Mouse (Mus musculus): ENCODE results near the gene Tspyl3. TPM values are rescaled to one million over a fixed set of nuclear protein-coding genes. Genes with fewer than 3 reads are reported as not detected.

Gene Tspyl3
- total and polyA plus RNA-seq, 2 experiments from 2014 or later, result 30.1 to 42.4 TPM

DNA sequence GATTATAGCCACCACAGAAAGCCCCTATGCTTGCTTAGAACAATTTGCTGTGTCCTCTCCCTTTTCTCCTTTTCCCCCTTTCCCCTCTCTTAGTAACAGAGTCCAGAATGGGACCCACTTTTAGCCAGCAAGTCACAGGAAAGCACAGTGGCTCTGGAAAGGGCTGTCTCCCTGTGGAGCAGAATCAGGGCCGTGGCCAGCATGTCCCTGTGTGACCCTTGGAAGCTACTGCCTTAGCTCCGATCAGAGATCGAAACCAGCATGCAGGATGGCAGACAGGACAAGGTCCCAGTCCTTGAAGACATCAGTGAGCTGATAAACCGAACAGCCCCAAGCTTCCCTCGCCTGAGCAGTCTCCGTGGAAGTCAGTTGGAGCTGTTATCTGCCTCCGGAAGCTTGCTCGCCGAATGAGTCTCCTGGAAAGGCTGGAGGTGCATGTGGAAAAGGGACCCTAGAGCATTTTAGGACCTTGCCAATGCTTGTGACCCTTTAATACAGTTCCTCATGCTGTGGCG lies 7.4 kb downstream of the Tspyl3 start:
- Histone ChIP-seq H3K9ac (replicated peaks; ENCODE audit: low read length) (no peak overlapping the region), H3K27me3 (ENCODE audit: insufficient read depth, low read length) (no peaks in the 10 kb centered on the region), H3K4me1 (ENCODE audit: insufficient read depth, low read length) (no peaks in the 10 kb centered on the region), H3K36me3 (ENCODE audit: insufficient read depth, low read length) (no peaks in the 10 kb centered on the region), H3K9me3 (ENCODE audit: low read length) (no peaks in the 10 kb centered on the region), H3K27ac (no peak overlapping the region), H3K4me3 (ENCODE audit: low read length) (no peak overlapping the region), H3K4me2 (ENCODE audit: low read depth, low read length) (no peak overlapping the region)
- no peak for ATAC-seq
- no peak for TF ChIP-seq CTCF (IDR thresholded peaks at IDR 0.05; ENCODE audit: low read depth)
- 88% methylated on average over 10 of the region's 10 CpGs for WGBS
- DNase-seq (ENCODE audit: low spot score), result no peak

GRCm38 (mm10) chr2:153215421-153215820 lies 9.8 kb downstream of the Tspyl3 start:
- Histone ChIP-seq H3K27me3 (ENCODE audit: insufficient read depth, low read length) (no peaks in the 10 kb centered on the region), H3K4me3 (ENCODE audit: low read length) (no peak overlapping the region), H3K9me3 (ENCODE audit: low read length) (no peaks in the 10 kb centered on the region), H3K36me3 (ENCODE audit: insufficient read depth, low read length) (0 out of 2 replicates have a peak, but pooled peaks cover 2% of the 10 kb centered on the region), H3K4me2 (ENCODE audit: low read depth, low read length) (no peak overlapping the region), H3K4me1 (ENCODE audit: insufficient read depth, low read length) (no peaks in the 10 kb centered on the region), H3K9ac (replicated peaks; ENCODE audit: low read length) (no peak overlapping the region), H3K27ac (no peak overlapping the region)
- TF ChIP-seq CTCF (IDR thresholded peaks at IDR 0.05; ENCODE audit: low read depth), result no peak
- ATAC-seq (no peak), DNase-seq (ENCODE audit: low spot score) (no peak)
- WGBS, result 83% methylated on average over 4 of the region's 4 CpGs

DNA sequence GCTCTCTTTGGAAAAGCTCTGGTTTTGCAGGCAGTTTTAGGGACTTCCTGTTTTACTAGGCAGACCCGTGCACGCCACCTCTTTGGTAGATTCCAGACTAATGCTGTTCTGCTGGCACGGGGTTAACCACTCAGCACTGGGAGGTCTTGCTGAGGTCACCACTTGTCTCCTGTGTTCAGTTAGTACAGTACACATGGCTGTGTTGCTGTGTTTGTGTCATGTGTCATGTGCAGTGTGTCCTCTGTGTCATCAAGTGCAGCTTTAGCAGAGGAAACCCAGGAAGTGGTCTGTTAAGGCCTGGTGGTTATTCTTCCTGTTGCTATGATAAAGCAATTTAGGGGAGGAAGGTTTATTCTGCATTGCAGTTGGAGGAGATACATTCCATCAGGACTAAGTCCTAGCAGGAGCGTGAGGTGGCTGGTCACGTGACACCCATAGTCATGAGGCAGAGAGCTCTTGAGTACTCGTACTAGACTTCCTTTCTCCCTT lies 10.4 kb downstream of the Tspyl3 start:
- DNase-seq (ENCODE audit: low spot score) (no peak), ATAC-seq (no peak)
- TF ChIP-seq CTCF (IDR thresholded peaks at IDR 0.05; ENCODE audit: low read depth), result no peak
- 79% methylated on average over 6 of the region's 6 CpGs for WGBS
- no peak overlapping the region for H3K27ac ChIP-seq
- no peak overlapping the region for H3K4me3 ChIP-seq (ENCODE audit: low read length)
- no peaks in the 10 kb centered on the region for H3K9me3 ChIP-seq (ENCODE audit: low read length)
- no peak overlapping the region for H3K4me2 ChIP-seq (ENCODE audit: low read depth, low read length)
- no peaks in the 10 kb centered on the region for H3K27me3 ChIP-seq (ENCODE audit: insufficient read depth, low read length)
- H3K4me1 ChIP-seq (ENCODE audit: insufficient read depth, low read length), result no peaks in the 10 kb centered on the region
- H3K36me3 ChIP-seq (ENCODE audit: insufficient read depth, low read length), result peaks cover 5% of the 10 kb centered on the region
- H3K9ac ChIP-seq (replicated peaks; ENCODE audit: low read length), result no peak overlapping the region

GRCm38 (mm10) chr2:153213351-153213750 lies 11.9 kb downstream of the Tspyl3 start:
- Histone ChIP-seq H3K9me3 (ENCODE audit: low read length) (no peaks in the 10 kb centered on the region), H3K4me2 (ENCODE audit: low read depth, low read length) (no peak overlapping the region), H3K9ac (replicated peaks; ENCODE audit: low read length) (no peak overlapping the region), H3K4me1 (ENCODE audit: insufficient read depth, low read length) (no peaks in the 10 kb centered on the region), H3K27ac (no peak overlapping the region), H3K4me3 (ENCODE audit: low read length) (no peak overlapping the region), H3K27me3 (ENCODE audit: insufficient read depth, low read length) (no peaks in the 10 kb centered on the region), H3K36me3 (ENCODE audit: insufficient read depth, low read length) (peaks cover 18% of the 10 kb centered on the region)
- ATAC-seq (no peak), DNase-seq (ENCODE audit: low spot score) (no peak)
- 93% methylated on average over 4 of the region's 4 CpGs for WGBS
- TF ChIP-seq CTCF (IDR thresholded peaks at IDR 0.05; ENCODE audit: low read depth), result no peak

GRCm38 (mm10) chr2:153211451-153211850 lies 13.8 kb downstream of the Tspyl3 start:
- Histone ChIP-seq H3K4me2 (ENCODE audit: low read depth, low read length) (no peak overlapping the region), H3K27me3 (ENCODE audit: insufficient read depth, low read length) (no peaks in the 10 kb centered on the region), H3K9ac (replicated peaks; ENCODE audit: low read length) (no peak overlapping the region), H3K4me1 (ENCODE audit: insufficient read depth, low read length) (no peaks in the 10 kb centered on the region), H3K27ac (no peak overlapping the region), H3K36me3 (ENCODE audit: insufficient read depth, low read length) (peaks cover 33% of the 10 kb centered on the region), H3K4me3 (ENCODE audit: low read length) (no peak overlapping the region), H3K9me3 (ENCODE audit: low read length) (no peaks in the 10 kb centered on the region)
- no peak for TF ChIP-seq CTCF (IDR thresholded peaks at IDR 0.05; ENCODE audit: low read depth)
- WGBS, result 94% methylated on average over 5 of the region's 5 CpGs
- ATAC-seq (no peak), DNase-seq (ENCODE audit: low spot score) (no peak)

- no peak for DNase-seq (ENCODE audit: low spot score)
- no peak for TF ChIP-seq CTCF (IDR thresholded peaks at IDR 0.05; ENCODE audit: low read depth)
- Histone ChIP-seq H3K9ac (replicated peaks; ENCODE audit: low read length) (no peak overlapping the region), H3K27ac (no peak overlapping the region), H3K4me3 (ENCODE audit: low read length) (no peak overlapping the region), H3K36me3 (ENCODE audit: insufficient read depth, low read length) (peaks cover 51% of the 10 kb centered on the region), H3K27me3 (ENCODE audit: insufficient read depth, low read length) (no peaks in the 10 kb centered on the region), H3K9me3 (ENCODE audit: low read length) (no peaks in the 10 kb centered on the region), H3K4me1 (ENCODE audit: insufficient read depth, low read length) (no peaks in the 10 kb centered on the region), H3K4me2 (ENCODE audit: low read depth, low read length) (no peak overlapping the region)
- WGBS, result 80% methylated on average over 5 of the region's 5 CpGs
- no peak for ATAC-seq
These were observed 16.0 kb downstream of the Tspyl3 start for GRCm38 (mm10) chr2:153209286-153209685.

DNA sequence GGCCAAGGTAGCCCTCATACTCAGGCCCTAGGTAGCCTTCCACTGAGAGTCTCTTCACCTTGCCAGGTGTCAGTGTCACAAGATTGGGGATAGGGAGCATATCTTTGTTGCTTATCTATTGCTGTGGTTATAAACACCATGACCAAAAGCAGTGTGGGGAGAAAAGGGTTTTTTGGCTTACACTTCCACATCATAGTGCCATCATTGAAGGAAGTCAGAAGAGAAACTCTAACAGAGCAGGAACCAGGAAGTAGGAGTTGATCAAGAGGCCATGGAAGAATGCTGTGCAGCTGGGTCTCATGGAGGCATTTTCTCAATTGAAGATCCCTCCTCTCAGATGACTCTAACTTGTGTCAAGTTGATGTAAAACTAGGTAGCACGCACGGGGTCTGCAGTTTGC lies 17.1 kb downstream of the Tspyl3 start:
- Histone ChIP-seq H3K36me3 (ENCODE audit: insufficient read depth, low read length) (peaks cover 51% of the 10 kb centered on the region), H3K27ac (no peak overlapping the region), H3K4me1 (ENCODE audit: insufficient read depth, low read length) (no peaks in the 10 kb centered on the region), H3K4me2 (ENCODE audit: low read depth, low read length) (no peak overlapping the region), H3K9me3 (ENCODE audit: low read length) (no peaks in the 10 kb centered on the region), H3K9ac (replicated peaks; ENCODE audit: low read length) (no peak overlapping the region), H3K4me3 (ENCODE audit: low read length) (no peak overlapping the region), H3K27me3 (ENCODE audit: insufficient read depth, low read length) (no peaks in the 10 kb centered on the region)
- TF ChIP-seq CTCF (IDR thresholded peaks at IDR 0.05; ENCODE audit: low read depth), result no peak
- 100% methylated on average over 2 of the region's 2 CpGs for WGBS
- DNase-seq (ENCODE audit: low spot score) (no peak), ATAC-seq (no peak)

Measured in hindbrain, postnatal 0 days (tissue).